Comparison of ENCODE assay signal across 8 mouse cellular contexts in the genomic region with DNA sequence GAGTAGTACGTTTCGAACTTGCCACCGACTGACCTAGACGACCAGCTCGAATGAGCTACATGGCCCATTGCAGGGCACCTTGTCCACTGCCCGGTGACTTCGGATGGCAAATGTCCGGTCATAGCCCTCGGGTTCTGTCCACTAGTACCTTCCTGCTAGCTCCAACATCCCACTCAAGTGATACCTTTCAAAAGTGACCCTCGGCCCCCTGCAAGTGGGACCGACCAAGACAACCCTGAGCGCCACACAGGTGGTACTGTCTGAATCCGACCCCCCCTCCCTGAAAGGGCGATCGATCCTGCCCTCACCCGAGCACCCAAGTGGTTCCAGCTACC. TPM values are rescaled to one million over a fixed set of nuclear protein-coding genes. Genes with fewer than 3 reads are reported as not detected.
DNase-seq lines count a peak whose midpoint lies in the region; ATAC-seq and TF ChIP-seq lines count a peak whose summit lies in the region.

No protein-coding gene starts in this region.

- H3K4me2 ChIP-seq in embryonic facial prominence, embryonic 11.5 days (ENCODE audit: low read depth, low read length), result peak overlapping the region; percentile 85
- peak overlapping the region; percentile 87 for H3K4me2 ChIP-seq in intestine, embryonic 16.5 days (ENCODE audit: low read depth, low read length)
- peak overlapping the region; percentile 89 for H3K4me2 ChIP-seq in midbrain, postnatal 0 days (ENCODE audit: low read depth, low read length, poor library complexity, severe bottlenecking)

- no peaks in the 10 kb centered on the region for H3K27me3 ChIP-seq in embryonic facial prominence, embryonic 11.5 days (ENCODE audit: control insufficient read depth, insufficient read depth, low read length)
- no peaks in the 10 kb centered on the region for H3K27me3 ChIP-seq in intestine, embryonic 16.5 days (replicated peaks; ENCODE audit: control insufficient read depth, insufficient read depth, low read length)
- no peaks in the 10 kb centered on the region for H3K27me3 ChIP-seq in midbrain, postnatal 0 days (ENCODE audit: insufficient read depth, low read length)

- no peaks in the 10 kb centered on the region for H3K9me3 ChIP-seq in embryonic facial prominence, embryonic 11.5 days (replicated peaks; ENCODE audit: control insufficient read depth, low read length)
- no peaks in the 10 kb centered on the region for H3K9me3 ChIP-seq in intestine, embryonic 16.5 days (ENCODE audit: control insufficient read depth, low read length)
- H3K9me3 ChIP-seq in midbrain, postnatal 0 days (ENCODE audit: low read length), result no peaks in the 10 kb centered on the region

- peak; percentile 13; the same call in 1 of the 2 replicates for ATAC-seq in embryonic facial prominence, embryonic 11.5 days (replicated peaks; ENCODE audit: insufficient number of reproducible peaks, low FRiP score, low TSS enrichment, low read depth)
- no peak; the same call in 1 of the 2 replicates for ATAC-seq in intestine, embryonic 16.5 days
- peak; percentile 32 for ATAC-seq in midbrain, postnatal 0 days (ENCODE audit: low FRiP score)
- no peak for ATAC-seq in monocyte, adult 5-6 weeks (replicated peaks; ENCODE audit: insufficient number of reproducible peaks, low FRiP score, low TSS enrichment, poor library complexity, severe bottlenecking)

- TF ChIP-seq CTCF in layer of hippocampus, adult 2 months (conservative IDR thresholded peaks at IDR 0.05), result no peak
- TF ChIP-seq CTCF in midbrain, postnatal 0 days (IDR thresholded peaks at IDR 0.05), result no peak

- peak overlapping the region; percentile 99 for H3K4me3 ChIP-seq in layer of hippocampus, adult 2 months
- H3K4me3 ChIP-seq in embryonic facial prominence, embryonic 11.5 days (ENCODE audit: low read depth, low read length), result peak overlapping the region; percentile 70
- peak overlapping the region; percentile 73 for H3K4me3 ChIP-seq in intestine, embryonic 16.5 days (ENCODE audit: low read length)
- peak overlapping the region; percentile 75 for H3K4me3 ChIP-seq in midbrain, postnatal 0 days (ENCODE audit: low read depth, low read length)

- WGBS in embryonic facial prominence, embryonic 11.5 days, result 0% methylated on average over 16 of the region's 16 CpGs
- WGBS in intestine, embryonic 16.5 days, result under 1% methylated on average over 16 of the region's 16 CpGs
- WGBS in midbrain, postnatal 0 days, result under 1% methylated on average over 16 of the region's 16 CpGs

- peak overlapping the region; percentile 93 for H3K27ac ChIP-seq in layer of hippocampus, adult 2 months
- no peak overlapping the region for H3K27ac ChIP-seq in embryonic facial prominence, embryonic 11.5 days (replicated peaks; ENCODE audit: low read depth, low read length)
- peak overlapping the region; percentile 82 for H3K27ac ChIP-seq in intestine, embryonic 16.5 days (ENCODE audit: low read length)
- H3K27ac ChIP-seq in midbrain, postnatal 0 days (ENCODE audit: low read depth, low read length), result peak overlapping the region; percentile 78

- peak overlapping the region; percentile 81 for H3K9ac ChIP-seq in embryonic facial prominence, embryonic 11.5 days (replicated peaks; ENCODE audit: low read length)
- H3K9ac ChIP-seq in intestine, embryonic 16.5 days (ENCODE audit: low read depth, low read length), result peak overlapping the region; percentile 82
- H3K9ac ChIP-seq in midbrain, postnatal 0 days (replicated peaks; ENCODE audit: low read length, poor library complexity, severe bottlenecking), result peak overlapping the region; percentile 86

- H3K4me1 ChIP-seq in embryonic facial prominence, embryonic 11.5 days (ENCODE audit: control insufficient read depth, insufficient read depth, low read length), result peaks cover 9% of the 10 kb centered on the region
- H3K4me1 ChIP-seq in intestine, embryonic 16.5 days (ENCODE audit: control insufficient read depth, insufficient read depth, low read length), result peaks cover 27% of the 10 kb centered on the region
- H3K4me1 ChIP-seq in midbrain, postnatal 0 days (ENCODE audit: insufficient read depth, low read length), result peaks cover 10% of the 10 kb centered on the region

- H3K36me3 ChIP-seq in embryonic facial prominence, embryonic 11.5 days (replicated peaks; ENCODE audit: control insufficient read depth, insufficient read depth, low read depth, low read length), result no peaks in the 10 kb centered on the region; the same call in 1 of the 2 replicates
- peaks cover 6% of the 10 kb centered on the region for H3K36me3 ChIP-seq in intestine, embryonic 16.5 days (ENCODE audit: control insufficient read depth, insufficient read depth, low read length)
- peaks cover 11% of the 10 kb centered on the region for H3K36me3 ChIP-seq in midbrain, postnatal 0 days (ENCODE audit: insufficient read depth, low read length)

- DNase-seq in layer of hippocampus, adult 2 months (ENCODE audit: low spot score in 2 of 2), result no peak
- DNase-seq in layer of hippocampus, adult 9-11 months, result no peak
- no peak for DNase-seq in embryonic facial prominence, embryonic 11.5 days (ENCODE audit: low spot score)
- no peak for DNase-seq in midbrain, postnatal 0 days (ENCODE audit: low spot score)
- no peak for DNase-seq in thymus, postnatal 25 days
- no peak for DNase-seq in gastrocnemius, postnatal 4 days (ENCODE audit: low spot score in 2 of 2)

RNA-seq across cellular contexts. Expression of gene Dedd2, which starts 1.0 kb away (rescaled TPM):
- total RNA-seq in layer of hippocampus, adult 2 months (2021), result 10 to 100 TPM; 23.7 to 24.1 TPM
- 7.7 and 7.9 TPM in 2 replicates for polyA plus RNA-seq in embryonic facial prominence, embryonic 11.5 days (2014; fragmentation: Nextera tagmentation; extraction: Ambion mirVana)
- 11.3 and 11.9 TPM in 2 replicates for polyA plus RNA-seq in intestine, embryonic 16.5 days (2015; fragmentation: Nextera tagmentation; extraction: Ambion mirVana)
- total RNA-seq in midbrain, postnatal 0 days (2014; rRNA removed), result 25.9 and 27.8 TPM in 2 replicates
- polyA plus RNA-seq in midbrain, postnatal 0 days (2015; fragmentation: Nextera tagmentation; extraction: Ambion mirVana), result 17.7 and 18.7 TPM in 2 replicates
- 75.0 to 94.7 TPM (median 76.7 TPM) in 3 replicates for total RNA-seq in monocyte, adult 5-6 weeks (2017)
- total RNA-seq in gastrocnemius, postnatal 4 days (2021), result 1 to 10 TPM; 6.6 to 8.3 TPM

RNA-seq across cellular contexts. Expression of gene Zfp526, which starts 1.8 kb away (rescaled TPM):
- total RNA-seq in layer of hippocampus, adult 2 months (2021), result 10 to 100 TPM; 10.5 to 12.7 TPM
- 2.5 and 3.5 TPM in 2 replicates for polyA plus RNA-seq in embryonic facial prominence, embryonic 11.5 days (2014; fragmentation: Nextera tagmentation; extraction: Ambion mirVana)
- polyA plus RNA-seq in intestine, embryonic 16.5 days (2015; fragmentation: Nextera tagmentation; extraction: Ambion mirVana), result 1.9 and 2.3 TPM in 2 replicates
- total RNA-seq in midbrain, postnatal 0 days (2014; rRNA removed), result 8.1 and 9.5 TPM in 2 replicates
- polyA plus RNA-seq in midbrain, postnatal 0 days (2015; fragmentation: Nextera tagmentation; extraction: Ambion mirVana), result 0.94 and 1.0 TPM in 2 replicates
- total RNA-seq in monocyte, adult 5-6 weeks (2017), result 2.4 to 9.8 TPM (median 2.6 TPM) in 3 replicates
- 10 to 100 TPM; 10.6 to 11.3 TPM for total RNA-seq in gastrocnemius, postnatal 4 days (2021)

RNA-seq across cellular contexts. Expression of gene Gsk3a, which starts 18.3 kb away (rescaled TPM):
- total RNA-seq in layer of hippocampus, adult 2 months (2021), result 100 to 1,000 TPM; 206 to 220 TPM
- polyA plus RNA-seq in embryonic facial prominence, embryonic 11.5 days (2014; fragmentation: Nextera tagmentation; extraction: Ambion mirVana), result 12.6 and 15.7 TPM in 2 replicates
- polyA plus RNA-seq in intestine, embryonic 16.5 days (2015; fragmentation: Nextera tagmentation; extraction: Ambion mirVana), result 4.0 and 5.9 TPM in 2 replicates
- total RNA-seq in midbrain, postnatal 0 days (2014; rRNA removed), result 155 and 169 TPM in 2 replicates
- polyA plus RNA-seq in midbrain, postnatal 0 days (2015; fragmentation: Nextera tagmentation; extraction: Ambion mirVana), result 20.3 and 20.6 TPM in 2 replicates
- 42.8 to 71.0 TPM (median 43.0 TPM) in 3 replicates for total RNA-seq in monocyte, adult 5-6 weeks (2017)
- 10 to 100 TPM; 62.8 to 63.2 TPM for total RNA-seq in gastrocnemius, postnatal 4 days (2021)

RNA-seq across cellular contexts. Expression of gene Erf, which starts 31.2 kb away (rescaled TPM):
- total RNA-seq in layer of hippocampus, adult 2 months (2021), result 10 to 100 TPM; 40.3 to 45.1 TPM
- 19.4 and 22.6 TPM in 2 replicates for polyA plus RNA-seq in embryonic facial prominence, embryonic 11.5 days (2014; fragmentation: Nextera tagmentation; extraction: Ambion mirVana)
- polyA plus RNA-seq in intestine, embryonic 16.5 days (2015; fragmentation: Nextera tagmentation; extraction: Ambion mirVana), result 6.6 and 7.9 TPM in 2 replicates
- 15.8 TPM in 2 replicates for total RNA-seq in midbrain, postnatal 0 days (2014; rRNA removed)
- 2.2 and 3.0 TPM in 2 replicates for polyA plus RNA-seq in midbrain, postnatal 0 days (2015; fragmentation: Nextera tagmentation; extraction: Ambion mirVana)
- 3.7 to 8.1 TPM (median 7.3 TPM) in 3 replicates for total RNA-seq in monocyte, adult 5-6 weeks (2017)
- total RNA-seq in gastrocnemius, postnatal 4 days (2021), result 10 to 100 TPM; 32.7 to 34.6 TPM

RNA-seq across cellular contexts. Expression of gene Pou2f2, which starts 39.9 kb away (rescaled TPM):
- 1 to 10 TPM; 8.2 to 8.5 TPM for total RNA-seq in layer of hippocampus, adult 2 months (2021)
- 4.2 and 9.8 TPM in 2 replicates for polyA plus RNA-seq in embryonic facial prominence, embryonic 11.5 days (2014; fragmentation: Nextera tagmentation; extraction: Ambion mirVana)
- polyA plus RNA-seq in intestine, embryonic 16.5 days (2015; fragmentation: Nextera tagmentation; extraction: Ambion mirVana), result 1.0 and 1.2 TPM in 2 replicates
- 7.6 and 9.0 TPM in 2 replicates for total RNA-seq in midbrain, postnatal 0 days (2014; rRNA removed)
- 28.9 and 35.9 TPM in 2 replicates for polyA plus RNA-seq in midbrain, postnatal 0 days (2015; fragmentation: Nextera tagmentation; extraction: Ambion mirVana)
- 35.8 to 70.4 TPM (median 38.0 TPM) in 3 replicates for total RNA-seq in monocyte, adult 5-6 weeks (2017)
- total RNA-seq in gastrocnemius, postnatal 4 days (2021), result under 1 TPM; 0.52 to 0.91 TPM

Comparison
In these comparisons a context has a peak if more than half of its experiments do, and no peak if none do; other contexts are left out.
1. ATAC-seq: peak in embryonic facial prominence, embryonic 11.5 days (single experiment) and midbrain, postnatal 0 days (single experiment); none in intestine, embryonic 16.5 days (single experiment) and monocyte, adult 5-6 weeks (single experiment).
2. Peak in every context shown above with its lines, with median percentiles within 50 percentile points of each other: H3K4me3 ChIP-seq, H3K4me2 ChIP-seq and H3K9ac ChIP-seq.